In the genomic region with DNA sequence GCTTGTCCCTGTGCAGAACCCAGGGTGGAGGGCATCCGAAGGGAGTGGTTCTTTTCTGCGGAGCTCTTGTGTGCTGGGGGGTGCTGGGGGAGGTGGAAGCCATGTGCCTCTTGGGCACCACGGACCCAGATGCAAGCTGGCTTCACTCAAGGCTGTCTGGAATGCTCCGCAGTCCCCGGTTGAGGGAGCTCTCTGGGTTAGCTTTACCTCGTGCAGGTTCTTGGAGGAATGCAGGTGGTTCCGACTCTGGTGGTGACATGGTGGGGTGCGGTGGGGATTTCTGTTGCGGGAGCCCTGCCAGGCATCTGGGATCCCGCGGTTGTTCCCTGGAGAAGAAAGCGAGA, we compare ENCODE assay signal across 8 mouse cellular contexts. TPM values are rescaled to one million over a fixed set of nuclear protein-coding genes. Genes with fewer than 3 reads are reported as not detected.
DNase-seq lines count a peak whose midpoint lies in the region; ATAC-seq and TF ChIP-seq lines count a peak whose summit lies in the region.

No protein-coding gene starts in this region.

- peak overlapping the region; percentile 96 for H3K4me3 ChIP-seq in left cerebral cortex, adult 2 months
- H3K4me3 ChIP-seq in embryonic facial prominence, embryonic 13.5 days, result peak overlapping the region; percentile 96
- H3K4me3 ChIP-seq in limb, embryonic 12.5 days (replicated peaks), result peak overlapping the region; percentile 100
- H3K4me3 ChIP-seq in stomach, embryonic 14.5 days (ENCODE audit: low read depth, low read length), result peak overlapping the region; percentile 98

- TF ChIP-seq CTCF in left cerebral cortex, adult 2 months (IDR thresholded peaks at IDR 0.05), result no peak

- H3K9me3 ChIP-seq in embryonic facial prominence, embryonic 13.5 days, result no peaks in the 10 kb centered on the region
- H3K9me3 ChIP-seq in limb, embryonic 12.5 days, result no peaks in the 10 kb centered on the region
- no peaks in the 10 kb centered on the region for H3K9me3 ChIP-seq in stomach, embryonic 14.5 days (ENCODE audit: control insufficient read depth, low read depth, low read length)

- peak overlapping the region; percentile 93 for H3K9ac ChIP-seq in embryonic facial prominence, embryonic 13.5 days
- peak overlapping the region; percentile 93 for H3K9ac ChIP-seq in limb, embryonic 12.5 days (replicated peaks)
- peak overlapping the region; percentile 96 for H3K9ac ChIP-seq in stomach, embryonic 14.5 days (replicated peaks; ENCODE audit: low read depth, low read length)

- WGBS in embryonic facial prominence, embryonic 13.5 days, result 1% methylated on average over 12 of the region's 12 CpGs
- 2% methylated on average over 12 of the region's 12 CpGs for WGBS in limb, embryonic 12.5 days
- WGBS in stomach, embryonic 14.5 days, result 3% methylated on average over 12 of the region's 12 CpGs

- ATAC-seq in CD4-positive, CD25-positive, alpha-beta regulatory T cell, adult 4 months, result no peak
- ATAC-seq in embryonic facial prominence, embryonic 13.5 days (ENCODE audit: insufficient number of reproducible peaks, insufficient read depth, low FRiP score, low TSS enrichment, low read depth), result no peak
- ATAC-seq in limb, embryonic 12.5 days (ENCODE audit: insufficient number of reproducible peaks, insufficient read depth, low FRiP score, low TSS enrichment, low read depth), result no peak; the same call in 1 of the 2 replicates
- ATAC-seq in stomach, embryonic 14.5 days (ENCODE audit: insufficient number of reproducible peaks, insufficient read depth, low FRiP score, low read depth), result peak; percentile 6; the same call in 1 of the 2 replicates

- peaks cover 43% of the 10 kb centered on the region for H3K36me3 ChIP-seq in embryonic facial prominence, embryonic 13.5 days
- peaks cover 45% of the 10 kb centered on the region for H3K36me3 ChIP-seq in limb, embryonic 12.5 days
- H3K36me3 ChIP-seq in stomach, embryonic 14.5 days (ENCODE audit: control insufficient read depth, insufficient read depth, low read length), result peaks cover 44% of the 10 kb centered on the region

- H3K27ac ChIP-seq in left cerebral cortex, adult 2 months, result peak overlapping the region; percentile 99
- peak overlapping the region; percentile 94 for H3K27ac ChIP-seq in embryonic facial prominence, embryonic 13.5 days
- H3K27ac ChIP-seq in limb, embryonic 12.5 days, result peak overlapping the region; percentile 97
- peak overlapping the region; percentile 95; the same call in 1 of the 2 replicates for H3K27ac ChIP-seq in stomach, embryonic 14.5 days (ENCODE audit: low read length)

- no peaks in the 10 kb centered on the region for H3K27me3 ChIP-seq in embryonic facial prominence, embryonic 13.5 days
- no peaks in the 10 kb centered on the region for H3K27me3 ChIP-seq in limb, embryonic 12.5 days
- no peaks in the 10 kb centered on the region for H3K27me3 ChIP-seq in stomach, embryonic 14.5 days (ENCODE audit: control insufficient read depth, insufficient read depth, low read length)

- DNase-seq in CD4-positive, CD25-positive, alpha-beta regulatory T cell, adult 2 months (ENCODE audit: low read depth, low spot score), result peak; percentile 49
- no peak for DNase-seq in left cerebral cortex, adult 2 months (ENCODE audit: extremely low spot score in 1 of 2, low spot score in 2 of 2)
- DNase-seq in left cerebral cortex, adult 18-20 months (ENCODE audit: low spot score in 2 of 2), result no peak
- DNase-seq in embryo, embryonic 10 days (ENCODE audit: low spot score), result no peak

- intact Hi-C loops in left cerebral cortex, adult 2 months (cut with DNase I), result loop anchor here (5.0 kb wide), 1 partner anchor 70 kb away; a partner anchor contains a TSS

- H3K4me1 ChIP-seq in embryonic facial prominence, embryonic 13.5 days, result peaks cover 31% of the 10 kb centered on the region
- H3K4me1 ChIP-seq in limb, embryonic 12.5 days (replicated peaks), result peaks cover 41% of the 10 kb centered on the region
- peaks cover 23% of the 10 kb centered on the region for H3K4me1 ChIP-seq in stomach, embryonic 14.5 days (ENCODE audit: control insufficient read depth, insufficient read depth, low read length)

- H3K4me2 ChIP-seq in embryonic facial prominence, embryonic 13.5 days, result peak overlapping the region; percentile 93
- peak overlapping the region; percentile 94 for H3K4me2 ChIP-seq in limb, embryonic 12.5 days
- peak overlapping the region; percentile 95 for H3K4me2 ChIP-seq in stomach, embryonic 14.5 days (replicated peaks; ENCODE audit: low read depth, low read length)

RNA-seq across cellular contexts. Expression of a gene that starts 1.5 kb away (rescaled TPM):
- polyA plus RNA-seq in CD4-positive, CD25-positive, alpha-beta regulatory T cell, adult 4 months (2017; shearing (Covaris generic)), result 10 to 100 TPM; 61.4 to 71.9 TPM
- 100 to 1,000 TPM; 166 to 171 TPM for total RNA-seq in left cerebral cortex, adult 2 months (2021)
- 100 to 1,000 TPM; 147 to 150 TPM for total RNA-seq in left cerebral cortex, adult 18-20 months (2021)
- polyA plus RNA-seq in embryonic facial prominence, embryonic 13.5 days (2015; fragmentation: Nextera tagmentation; extraction: Ambion mirVana), result 83.3 and 91.2 TPM in 2 replicates
- 106 and 109 TPM in 2 replicates for polyA plus RNA-seq in limb, embryonic 12.5 days (2016; fragmentation: Nextera tagmentation; extraction: Ambion mirVana)
- polyA plus RNA-seq in stomach, embryonic 14.5 days (2014; fragmentation: Nextera tagmentation; extraction: Ambion mirVana), result 70.9 and 78.7 TPM in 2 replicates

RNA-seq across cellular contexts. Expression of a gene that starts 29.6 kb away (rescaled TPM):
- polyA plus RNA-seq in CD4-positive, CD25-positive, alpha-beta regulatory T cell, adult 4 months (2017; shearing (Covaris generic)), result 10 to 100 TPM; 12.1 to 19.9 TPM
- under 1 TPM; 0.50 to 0.68 TPM for total RNA-seq in left cerebral cortex, adult 2 months (2021)
- under 1 TPM; 0.58 to 0.68 TPM for total RNA-seq in left cerebral cortex, adult 18-20 months (2021)
- 0.59 and 0.97 TPM in 2 replicates for polyA plus RNA-seq in embryonic facial prominence, embryonic 13.5 days (2015; fragmentation: Nextera tagmentation; extraction: Ambion mirVana)
- 0.18 and 0.20 TPM in 2 replicates for polyA plus RNA-seq in limb, embryonic 12.5 days (2016; fragmentation: Nextera tagmentation; extraction: Ambion mirVana)
- 1.2 and 2.1 TPM in 2 replicates for polyA plus RNA-seq in stomach, embryonic 14.5 days (2014; fragmentation: Nextera tagmentation; extraction: Ambion mirVana)

RNA-seq across cellular contexts. Expression of a gene that starts 34.4 kb away (rescaled TPM):
- 10 to 100 TPM; 51.5 to 59.7 TPM for polyA plus RNA-seq in CD4-positive, CD25-positive, alpha-beta regulatory T cell, adult 4 months (2017; shearing (Covaris generic))
- 10 to 100 TPM; 28.1 to 32.1 TPM for total RNA-seq in left cerebral cortex, adult 2 months (2021)
- 10 to 100 TPM; 30.2 to 30.5 TPM for total RNA-seq in left cerebral cortex, adult 18-20 months (2021)
- polyA plus RNA-seq in embryonic facial prominence, embryonic 13.5 days (2015; fragmentation: Nextera tagmentation; extraction: Ambion mirVana), result 62.5 and 69.3 TPM in 2 replicates
- 65.8 and 72.6 TPM in 2 replicates for polyA plus RNA-seq in limb, embryonic 12.5 days (2016; fragmentation: Nextera tagmentation; extraction: Ambion mirVana)
- 52.3 and 55.4 TPM in 2 replicates for polyA plus RNA-seq in stomach, embryonic 14.5 days (2014; fragmentation: Nextera tagmentation; extraction: Ambion mirVana)

RNA-seq across cellular contexts. Expression of a gene that starts 47.7 kb away (rescaled TPM):
- polyA plus RNA-seq in CD4-positive, CD25-positive, alpha-beta regulatory T cell, adult 4 months (2017; shearing (Covaris generic)), result 10 to 100 TPM in 1 of 2 experiments, 1 to 10 TPM in 1; 9.5 to 10.6 TPM
- total RNA-seq in left cerebral cortex, adult 2 months (2021), result 10 to 100 TPM; 64.6 to 67.1 TPM
- total RNA-seq in left cerebral cortex, adult 18-20 months (2021), result 10 to 100 TPM; 54.6 to 55.8 TPM
- polyA plus RNA-seq in embryonic facial prominence, embryonic 13.5 days (2015; fragmentation: Nextera tagmentation; extraction: Ambion mirVana), result 15.5 and 17.6 TPM in 2 replicates
- 24.6 and 27.1 TPM in 2 replicates for polyA plus RNA-seq in limb, embryonic 12.5 days (2016; fragmentation: Nextera tagmentation; extraction: Ambion mirVana)
- 7.4 and 9.2 TPM in 2 replicates for polyA plus RNA-seq in stomach, embryonic 14.5 days (2014; fragmentation: Nextera tagmentation; extraction: Ambion mirVana)

RNA-seq across cellular contexts. Expression of a gene that starts 47.8 kb away (rescaled TPM):
- polyA plus RNA-seq in CD4-positive, CD25-positive, alpha-beta regulatory T cell, adult 4 months (2017; shearing (Covaris generic)), result 10 to 100 TPM; 24.6 to 25.9 TPM
- 10 to 100 TPM; 12.2 to 18.4 TPM for total RNA-seq in left cerebral cortex, adult 2 months (2021)
- total RNA-seq in left cerebral cortex, adult 18-20 months (2021), result 10 to 100 TPM; 11.2 to 14.5 TPM
- 21.7 and 22.7 TPM in 2 replicates for polyA plus RNA-seq in embryonic facial prominence, embryonic 13.5 days (2015; fragmentation: Nextera tagmentation; extraction: Ambion mirVana)
- 17.6 and 18.3 TPM in 2 replicates for polyA plus RNA-seq in limb, embryonic 12.5 days (2016; fragmentation: Nextera tagmentation; extraction: Ambion mirVana)
- polyA plus RNA-seq in stomach, embryonic 14.5 days (2014; fragmentation: Nextera tagmentation; extraction: Ambion mirVana), result 15.8 and 18.6 TPM in 2 replicates
